Mouse (Mus musculus): Measurements from ENCODE around the gene Fars2.

The Fars2 gene

GRCm38 (mm10) chr13:36469412-36470125, 352.4 kb downstream of the Fars2 start:
- no peak for DNase-seq

- no peak for DNase-seq
Observed at GRCm38 (mm10) chr13:36477648-36478047, 360.4 kb downstream of the Fars2 start.

- no peak for DNase-seq
Observed at GRCm38 (mm10) chr13:36478243-36478642, 361.0 kb downstream of the Fars2 start.

GRCm38 (mm10) chr13:36480101-36480500, 362.9 kb downstream of the Fars2 start:
- no peak for DNase-seq

- DNase-seq: no peak
Observed at GRCm38 (mm10) chr13:36484391-36484790, 367.2 kb downstream of the Fars2 start.

- DNase-seq: peak; percentile 10 to 35
Observed at GRCm38 (mm10) chr13:36486756-36487155, 369.5 kb downstream of the Fars2 start.

GRCm38 (mm10) chr13:36489365-36489764, 372.2 kb downstream of the Fars2 start:
- DNase-seq: peak in 1 of 2 experiments; percentile 15

GRCm38 (mm10) chr13:36490612-36491011, 373.4 kb downstream of the Fars2 start:
- no peak for DNase-seq

GRCm38 (mm10) chr13:36492397-36492796, 375.2 kb downstream of the Fars2 start:
- no peak for DNase-seq

- peak in 1 of 2 experiments; percentile 35 for DNase-seq
Observed at GRCm38 (mm10) chr13:36493294-36493693, 376.1 kb downstream of the Fars2 start.

- no peak for DNase-seq
Observed at GRCm38 (mm10) chr13:36493762-36494161, 376.6 kb downstream of the Fars2 start.

- no peak for DNase-seq
Observed at GRCm38 (mm10) chr13:36495980-36496379, 378.8 kb downstream of the Fars2 start.

- peak; percentile 58 to 69 for DNase-seq
Observed at GRCm38 (mm10) chr13:36497346-36497745, 380.1 kb downstream of the Fars2 start.

- DNase-seq: no peak
Observed at GRCm38 (mm10) chr13:36500370-36500905, 383.2 kb downstream of the Fars2 start.

GRCm38 (mm10) chr13:36503551-36503950, 386.3 kb downstream of the Fars2 start:
- DNase-seq: no peak

GRCm38 (mm10) chr13:36503991-36504390, 386.8 kb downstream of the Fars2 start:
- DNase-seq: no peak

- DNase-seq: no peak
Observed at GRCm38 (mm10) chr13:36505730-36506129, 388.5 kb downstream of the Fars2 start.

GRCm38 (mm10) chr13:36506315-36506714, 389.1 kb downstream of the Fars2 start:
- peak; percentile 28 to 57 for DNase-seq

GRCm38 (mm10) chr13:36510161-36510560, 392.9 kb downstream of the Fars2 start:
- no peak for DNase-seq

- no peak for DNase-seq
Observed at GRCm38 (mm10) chr13:36513126-36513525, 395.9 kb downstream of the Fars2 start.

GRCm38 (mm10) chr13:36518144-36518571, 400.9 kb downstream of the Fars2 start:
- DNase-seq: no peak

GRCm38 (mm10) chr13:36527761-36528160, 410.5 kb downstream of the Fars2 start:
- no peak for DNase-seq

- peak; percentile 31 to 62 for DNase-seq
Observed at GRCm38 (mm10) chr13:36528223-36528895, 411.1 kb downstream of the Fars2 start.

GRCm38 (mm10) chr13:36529467-36530039, 412.3 kb downstream of the Fars2 start:
- no peak for DNase-seq

Measured in lung, postnatal 4 days (tissue).